Mouse (Mus musculus): ENCODE results near the gene Gm14214. TPM values are rescaled to one million over a fixed set of nuclear protein-coding genes. Genes with fewer than 3 reads are reported as not detected.

Gene Gm14214
- total RNA-seq, 2 experiments from 2014 or later: not detected

DNA sequence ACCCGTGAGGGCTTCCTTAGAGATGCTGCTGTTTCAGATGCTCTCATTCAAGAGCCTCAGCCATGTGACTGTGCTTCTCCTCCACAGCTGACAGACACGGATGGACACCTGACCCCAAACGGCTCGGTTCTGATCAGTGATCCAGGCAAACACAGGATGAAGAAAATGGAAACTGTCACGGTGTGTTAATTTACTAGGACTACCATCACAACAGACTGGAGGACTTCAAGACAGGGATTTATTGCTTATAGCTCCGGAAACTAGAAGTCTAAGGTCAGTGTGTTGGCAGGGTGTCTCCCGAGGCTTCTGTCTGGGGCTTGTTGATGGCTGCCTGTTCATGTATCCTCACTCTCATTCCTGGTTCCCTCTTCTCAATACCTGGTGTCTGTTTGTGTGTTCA lies 34.4 kb downstream of the Gm14214 start:
- ATAC-seq (replicated peaks; ENCODE audit: low FRiP score, poor library complexity, severe bottlenecking): no peak

DNA sequence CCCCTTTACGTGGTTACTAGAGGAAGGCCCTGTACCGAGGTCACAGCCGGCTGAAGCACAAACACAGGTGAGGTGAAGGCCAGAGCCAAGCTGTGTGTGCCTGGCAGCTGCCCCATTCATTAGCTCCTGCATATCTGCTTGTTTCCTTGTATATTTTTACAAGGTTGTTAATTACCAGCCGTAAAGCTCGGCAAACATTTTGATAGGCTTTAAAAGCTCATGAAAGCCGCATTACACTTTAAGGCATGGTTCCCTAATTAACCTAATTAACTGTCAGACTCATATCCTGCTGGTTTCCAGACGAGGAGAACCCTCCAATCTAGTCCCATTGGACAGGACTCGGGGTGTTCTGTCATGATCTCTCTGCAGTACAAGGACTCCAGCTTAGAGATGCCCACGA lies 34.9 kb downstream of the Gm14214 start:
- ATAC-seq (replicated peaks; ENCODE audit: low FRiP score, poor library complexity, severe bottlenecking): no peak

DNA sequence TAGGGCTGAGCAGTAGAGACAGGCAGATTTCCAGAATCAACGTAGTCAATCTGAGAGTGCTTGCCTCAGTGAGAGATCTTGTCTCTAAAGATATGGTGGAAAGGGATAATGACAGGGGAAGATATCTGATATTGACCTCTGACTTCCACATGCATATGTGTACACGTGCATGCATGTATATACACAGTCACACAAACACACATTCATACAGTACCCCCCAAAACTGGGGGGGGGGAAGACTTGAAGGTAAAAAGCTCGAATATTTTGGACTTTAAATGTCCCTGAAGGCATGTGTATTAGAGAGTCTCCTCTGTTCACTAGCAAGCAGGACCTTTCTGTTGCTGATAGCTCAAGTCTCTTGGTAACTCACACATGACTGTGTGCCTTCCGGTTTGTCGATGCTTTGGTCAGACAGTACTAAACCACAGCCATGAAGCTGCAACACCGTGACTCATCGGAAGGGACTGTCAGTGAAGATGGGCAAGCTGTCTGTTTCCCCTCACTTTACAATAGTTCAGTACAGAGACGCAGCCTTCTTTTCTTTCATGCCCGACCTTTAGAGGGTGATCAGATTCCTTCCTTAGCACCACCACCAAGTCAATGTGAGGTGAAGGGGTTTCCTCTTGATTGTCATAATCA lies 37.2 kb downstream of the Gm14214 start:
- ATAC-seq (replicated peaks; ENCODE audit: low FRiP score, poor library complexity, severe bottlenecking): no peak

DNA sequence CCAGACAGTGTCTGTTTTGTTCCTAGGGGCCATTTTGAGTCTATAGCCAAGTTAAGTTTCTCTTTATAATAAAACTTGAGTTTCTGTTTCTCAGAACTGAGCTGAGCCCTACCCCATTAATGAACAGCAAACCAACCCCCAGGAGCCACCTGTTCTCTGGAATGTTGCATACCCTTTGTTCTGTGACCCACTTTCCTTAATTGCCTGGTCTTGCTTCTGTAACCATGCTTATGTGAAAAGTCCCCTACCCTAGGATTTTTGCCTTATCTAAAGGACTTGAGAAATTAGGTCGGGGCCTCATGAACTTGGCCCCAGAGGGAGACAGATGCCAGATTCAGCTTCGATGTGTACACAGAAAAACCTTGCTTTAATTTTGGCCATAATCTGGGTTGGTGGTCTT lies 37.9 kb downstream of the Gm14214 start:
- ATAC-seq (replicated peaks; ENCODE audit: low FRiP score, poor library complexity, severe bottlenecking): no peak

DNA sequence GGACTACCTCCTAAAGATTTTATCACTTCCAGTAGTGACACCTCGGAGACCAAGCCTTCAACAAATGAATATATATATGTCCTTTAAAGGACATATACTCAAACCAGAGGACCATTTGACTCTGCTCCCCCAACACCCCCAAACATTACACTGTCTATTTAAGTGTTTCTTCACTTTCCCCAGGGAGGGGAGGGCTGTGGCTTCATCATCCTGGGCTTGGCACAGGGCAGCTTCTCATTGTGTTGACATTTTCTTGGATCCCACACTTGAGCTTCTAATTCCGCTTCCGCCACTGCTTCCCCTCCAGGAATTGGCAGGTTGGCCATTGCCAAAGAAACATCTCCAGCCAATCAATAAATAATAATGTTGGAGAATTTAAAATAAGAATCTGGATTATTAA lies 39.0 kb downstream of the Gm14214 start:
- ATAC-seq (replicated peaks; ENCODE audit: low FRiP score, poor library complexity, severe bottlenecking): no peak

DNA sequence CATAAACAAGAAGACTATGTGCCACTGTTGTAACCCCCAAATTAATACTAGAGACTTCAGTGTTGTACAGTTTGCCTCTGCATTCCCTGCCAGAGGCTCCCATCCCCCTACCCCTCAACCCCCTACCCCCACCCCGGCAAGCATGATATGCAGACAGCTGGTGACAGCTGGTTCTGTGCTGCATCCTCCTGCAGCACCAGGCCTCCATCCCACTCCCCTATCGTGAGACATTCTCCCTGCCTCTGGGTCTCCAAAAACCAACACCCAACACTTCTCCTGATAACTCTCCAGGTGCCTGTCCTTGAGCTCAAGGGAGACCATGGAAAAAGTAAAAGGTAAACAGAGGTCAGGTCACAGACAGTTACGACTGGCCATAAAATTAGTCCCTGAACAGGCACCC lies 40.1 kb downstream of the Gm14214 start:
- ATAC-seq (replicated peaks; ENCODE audit: low FRiP score, poor library complexity, severe bottlenecking): no peak

DNA sequence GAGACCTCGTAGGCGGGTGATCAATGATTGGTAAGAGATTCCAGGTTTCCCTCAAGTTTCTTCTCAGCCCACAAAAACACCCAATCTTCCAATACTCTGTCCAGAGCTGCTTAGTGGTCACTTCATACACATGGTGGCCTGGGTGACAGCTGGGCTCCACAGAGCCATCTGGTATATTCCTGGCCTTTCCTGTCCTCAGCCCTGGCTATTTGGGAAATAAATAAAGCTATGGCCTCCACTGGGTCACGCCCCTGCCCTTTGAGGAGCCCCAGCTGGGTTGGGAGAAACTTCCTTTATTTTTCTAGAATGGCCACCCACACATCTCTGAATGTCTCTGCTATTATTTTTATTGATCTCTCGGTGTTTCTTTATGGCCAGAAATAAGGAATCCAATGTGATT lies 46.4 kb downstream of the Gm14214 start:
- ATAC-seq (replicated peaks; ENCODE audit: low FRiP score, poor library complexity, severe bottlenecking): no peak

DNA sequence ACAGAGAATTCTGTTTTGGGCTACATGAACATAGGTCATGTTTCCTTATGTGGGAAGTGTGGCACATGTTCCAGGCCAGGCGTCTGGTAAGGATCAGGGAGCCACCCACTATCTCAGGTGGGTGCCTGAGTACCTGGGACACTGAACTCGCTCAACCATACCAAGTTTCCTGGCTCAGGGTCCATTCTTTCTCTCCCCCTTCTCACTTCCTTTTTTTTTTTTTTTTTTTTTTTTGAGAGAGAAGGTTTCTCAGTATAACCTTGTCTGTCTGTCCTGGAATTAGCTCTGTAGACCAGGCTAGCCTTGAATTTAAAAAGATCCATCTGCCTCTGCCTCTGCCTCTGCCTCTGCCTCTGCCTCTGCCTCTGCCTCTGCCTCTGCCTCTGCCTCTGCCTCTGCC lies 49.5 kb downstream of the Gm14214 start:
- no peak for ATAC-seq (replicated peaks; ENCODE audit: low FRiP score, poor library complexity, severe bottlenecking)

Other genes with a start within 250 kb of the Gm14214 start
- gene 1700003F12Rik, start 222.9 kb downstream of the Gm14214 start, total RNA-seq (2015; ENCODE audit: low replicate concordance): not detected in 2 replicates
- not detected in 2 replicates for gene 1700003F12Rik, start 222.9 kb downstream of the Gm14214 start, total RNA-seq (2017; ENCODE audit: low replicate concordance)
- gene Actl10, start 218.3 kb downstream of the Gm14214 start, total RNA-seq (2015; ENCODE audit: low replicate concordance): not detected in 2 replicates
- not detected in 2 replicates for gene Actl10, start 218.3 kb downstream of the Gm14214 start, total RNA-seq (2017; ENCODE audit: low replicate concordance)
- 1.8 TPM in 1 of 2 replicates, not detected in the other for gene Necab3, start 211.1 kb downstream of the Gm14214 start, total RNA-seq (2015; ENCODE audit: low replicate concordance)
- gene Necab3, start 211.1 kb downstream of the Gm14214 start, total RNA-seq (2017; ENCODE audit: low replicate concordance): 1.9 and 3.6 TPM in 2 replicates
- gene E2f1, start 200.1 kb downstream of the Gm14214 start, total RNA-seq (2015; ENCODE audit: low replicate concordance): 11.7 and 27.8 TPM in 2 replicates
- 11.9 and 17.5 TPM in 2 replicates for gene E2f1, start 200.1 kb downstream of the Gm14214 start, total RNA-seq (2017; ENCODE audit: low replicate concordance)
- gene Pxmp4, start 166.3 kb downstream of the Gm14214 start, total RNA-seq (2015; ENCODE audit: low replicate concordance): 15.5 and 22.7 TPM in 2 replicates
- gene Pxmp4, start 166.3 kb downstream of the Gm14214 start, total RNA-seq (2017; ENCODE audit: low replicate concordance): 14.4 and 17.0 TPM in 2 replicates
- 3.2 and 3.8 TPM in 2 replicates for gene Zfp341, start 156.7 kb downstream of the Gm14214 start, total RNA-seq (2015; ENCODE audit: low replicate concordance)
- 1.3 and 2.7 TPM in 2 replicates for gene Zfp341, start 156.7 kb downstream of the Gm14214 start, total RNA-seq (2017; ENCODE audit: low replicate concordance)
- gene 4930519P11Rik, start 156.6 kb downstream of the Gm14214 start, total RNA-seq (2015; ENCODE audit: low replicate concordance): 11.5 TPM in 1 of 2 replicates, not detected in the other
- not detected in 2 replicates for gene 4930519P11Rik, start 156.6 kb downstream of the Gm14214 start, total RNA-seq (2017; ENCODE audit: low replicate concordance)
- gene Chmp4b, start 118.3 kb downstream of the Gm14214 start, total RNA-seq (2015; ENCODE audit: low replicate concordance): 58.0 and 78.4 TPM in 2 replicates
- gene Chmp4b, start 118.3 kb downstream of the Gm14214 start, total RNA-seq (2017; ENCODE audit: low replicate concordance): 45.3 and 70.0 TPM in 2 replicates
- gene Raly, start 21.1 kb upstream of the Gm14214 start, total RNA-seq (2015; ENCODE audit: low replicate concordance): 87.2 and 99.8 TPM in 2 replicates
- gene Raly, start 21.1 kb upstream of the Gm14214 start, total RNA-seq (2017; ENCODE audit: low replicate concordance): 112 and 144 TPM in 2 replicates
- gene a, start 21.4 kb upstream of the Gm14214 start, total RNA-seq (2015; ENCODE audit: low replicate concordance): not detected in 2 replicates
- gene a, start 21.4 kb upstream of the Gm14214 start, total RNA-seq (2017; ENCODE audit: low replicate concordance): not detected in 2 replicates
- 91.5 and 115 TPM in 2 replicates for gene Eif2s2, start 122.9 kb upstream of the Gm14214 start, total RNA-seq (2015; ENCODE audit: low replicate concordance)
- 107 and 121 TPM in 2 replicates for gene Eif2s2, start 122.9 kb upstream of the Gm14214 start, total RNA-seq (2017; ENCODE audit: low replicate concordance)
- not detected in 2 replicates for gene Gm14226, start 248.2 kb upstream of the Gm14214 start, total RNA-seq (2015; ENCODE audit: low replicate concordance)
- gene Gm14226, start 248.2 kb upstream of the Gm14214 start, total RNA-seq (2017; ENCODE audit: low replicate concordance): not detected in 2 replicates

All from erythroid progenitor cell, adult 5-6 weeks (primary cell).